Mouse (Mus musculus) layer of hippocampus, postnatal 25 days (tissue): ENCODE data around the gene Lyrm1. TPM values are rescaled to one million over a fixed set of nuclear protein-coding genes. Genes with fewer than 3 reads are reported as not detected.
A peak's percentile ranks its signal among the peaks of the same experiment; 100 is the strongest.

ENCODE experiments used
- DNase-seq, 2 experiments: peaks; one replicate each; pipeline ENCODE4 v3.0.0; 2022; ENCODE audit warnings: mixed read lengths in 2 of 2, low spot score in 1 of 2; ENCODE audit errors: extremely low spot score in 1 of 2
- total RNA-seq, 2 experiments: library from RNA; stranded (reverse); gene quantifications; 2 replicates each; pipeline ENCODE4 v1.2.3; 2021

Gene Lyrm1
- total RNA-seq, 2 experiments from 2014 or later, result 10.4 TPM

DNA sequence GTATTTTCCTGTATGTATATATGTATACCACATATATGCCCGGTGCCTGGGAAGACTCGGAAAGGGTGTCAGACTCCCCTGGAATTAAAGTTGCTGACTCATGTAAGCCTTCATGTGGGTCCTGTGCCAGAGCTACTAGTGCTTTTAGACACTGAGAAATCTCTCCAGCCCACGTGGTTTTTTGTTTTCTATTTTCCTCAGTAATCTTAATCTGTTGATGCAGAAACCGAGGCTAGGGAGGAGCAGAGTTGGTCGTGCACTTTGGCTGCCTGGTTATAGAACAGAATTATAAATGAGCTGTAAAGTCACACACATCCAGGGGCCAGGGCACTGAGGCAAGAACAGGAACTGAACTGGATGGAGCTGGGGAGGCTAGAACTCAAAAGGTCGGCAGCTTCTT lies 64.3 kb downstream of the Lyrm1 start:
- DNase-seq, result no peak

DNA sequence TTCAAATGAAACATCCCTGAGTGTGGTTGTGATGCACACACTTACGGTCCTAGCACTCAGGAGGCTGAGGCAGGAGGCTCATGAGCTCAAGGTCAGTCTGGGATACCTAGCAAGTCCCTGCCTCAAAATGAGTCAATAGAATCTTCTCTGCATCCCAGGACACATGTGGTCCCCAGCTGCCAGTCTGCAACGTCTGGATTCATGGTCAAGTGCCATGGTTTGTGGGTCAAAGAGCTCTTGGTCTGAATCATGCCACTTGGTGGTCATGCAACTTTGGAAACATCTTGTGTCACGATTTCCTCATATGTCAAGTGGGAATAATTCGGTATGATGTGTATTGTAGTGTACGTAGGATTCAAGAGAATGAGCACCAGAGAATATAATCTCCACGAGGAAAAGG lies 64.9 kb downstream of the Lyrm1 start:
- no peak for DNase-seq

GRCm38 (mm10) chr7:119961107-119961506 lies 65.4 kb downstream of the Lyrm1 start:
- no peak for DNase-seq

DNA sequence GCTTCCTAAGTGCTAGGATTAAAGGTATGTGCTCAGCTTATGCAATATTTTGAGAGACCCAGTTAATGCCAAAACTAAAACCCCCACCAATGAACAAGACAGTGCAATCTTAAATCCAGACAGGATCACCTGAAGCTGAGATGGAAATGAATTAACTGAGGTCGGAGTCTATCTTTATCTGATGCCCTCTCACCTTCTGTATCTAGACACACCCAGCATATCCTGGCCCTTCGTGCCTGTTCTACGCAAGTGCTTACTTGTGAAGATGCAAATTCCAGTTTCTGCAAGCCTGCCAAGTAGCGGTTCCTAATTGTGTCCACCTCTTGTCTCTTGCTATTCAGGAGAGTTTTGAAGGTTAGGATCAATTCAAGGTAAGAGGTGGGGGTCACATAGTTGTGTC lies 69.5 kb downstream of the Lyrm1 start:
- no peak for DNase-seq

- DNase-seq, result no peak
Measured at GRCm38 (mm10) chr7:119965651-119966395, 70.2 kb downstream of the Lyrm1 start.

DNA sequence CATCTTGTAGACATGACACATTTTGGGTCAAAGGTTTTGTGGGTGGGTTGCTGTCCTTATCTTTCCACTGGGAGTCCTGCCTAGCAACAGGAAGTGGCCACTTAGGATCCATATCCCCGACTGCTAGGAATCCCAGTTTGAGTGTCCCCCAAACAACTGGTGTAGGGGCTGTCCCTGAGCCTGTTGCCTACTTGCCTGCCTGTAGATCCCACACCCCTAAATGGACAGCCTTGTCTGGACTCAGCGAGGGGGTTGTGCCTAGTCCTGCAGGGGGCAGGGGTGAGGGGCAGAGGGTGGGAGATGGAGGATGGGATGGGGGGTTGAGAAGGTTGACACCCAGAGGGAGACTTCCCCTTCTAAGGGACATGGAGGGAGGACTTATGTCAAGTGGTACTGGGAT lies 73.7 kb downstream of the Lyrm1 start:
- DNase-seq, result no peak

GRCm38 (mm10) chr7:119974214-119974613 lies 78.6 kb downstream of the Lyrm1 start:
- no peak for DNase-seq

GRCm38 (mm10) chr7:119976256-119976655 lies 80.6 kb downstream of the Lyrm1 start:
- no peak for DNase-seq

DNA sequence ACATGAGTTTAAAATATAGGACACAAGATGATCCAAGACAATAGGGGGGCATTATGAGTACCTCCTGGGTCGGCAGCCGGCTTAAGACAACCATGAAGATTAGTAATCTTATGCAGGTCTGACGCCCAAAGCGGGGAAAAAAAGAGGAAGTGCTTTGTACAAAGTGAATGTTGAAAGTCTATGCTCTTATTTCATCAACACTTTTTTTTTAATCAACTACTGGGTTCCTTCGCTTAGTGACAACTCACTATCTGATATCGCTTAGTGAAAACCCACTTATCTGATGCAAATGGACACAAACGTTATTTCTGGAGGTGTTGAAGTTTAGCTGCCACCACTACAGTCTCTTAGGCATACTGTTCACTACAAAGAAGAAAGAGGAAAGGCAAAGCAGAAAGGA lies 81.9 kb downstream of the Lyrm1 start:
- no peak for DNase-seq

DNA sequence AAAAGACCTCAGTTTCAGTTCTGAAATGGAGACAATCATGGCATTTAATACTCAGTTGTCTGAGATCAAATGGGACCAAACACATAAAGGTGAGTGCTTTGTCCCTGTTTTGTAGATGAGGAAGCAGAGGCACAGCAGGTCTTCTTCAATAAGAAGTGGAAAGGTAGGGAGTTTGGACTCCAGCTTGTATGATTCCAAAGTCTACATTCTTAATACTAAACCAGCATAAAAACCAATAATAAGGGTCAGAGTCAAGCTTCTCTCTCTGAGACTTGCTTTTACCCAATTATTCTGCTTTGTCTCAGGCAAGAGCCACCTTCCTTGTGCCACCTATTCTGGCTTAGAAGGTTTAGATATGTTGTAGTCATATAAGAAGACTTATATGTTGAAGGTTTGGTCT lies 82.9 kb downstream of the Lyrm1 start:
- no peak for DNase-seq

GRCm38 (mm10) chr7:119980170-119980569 lies 84.5 kb downstream of the Lyrm1 start:
- DNase-seq, result no peak

DNA sequence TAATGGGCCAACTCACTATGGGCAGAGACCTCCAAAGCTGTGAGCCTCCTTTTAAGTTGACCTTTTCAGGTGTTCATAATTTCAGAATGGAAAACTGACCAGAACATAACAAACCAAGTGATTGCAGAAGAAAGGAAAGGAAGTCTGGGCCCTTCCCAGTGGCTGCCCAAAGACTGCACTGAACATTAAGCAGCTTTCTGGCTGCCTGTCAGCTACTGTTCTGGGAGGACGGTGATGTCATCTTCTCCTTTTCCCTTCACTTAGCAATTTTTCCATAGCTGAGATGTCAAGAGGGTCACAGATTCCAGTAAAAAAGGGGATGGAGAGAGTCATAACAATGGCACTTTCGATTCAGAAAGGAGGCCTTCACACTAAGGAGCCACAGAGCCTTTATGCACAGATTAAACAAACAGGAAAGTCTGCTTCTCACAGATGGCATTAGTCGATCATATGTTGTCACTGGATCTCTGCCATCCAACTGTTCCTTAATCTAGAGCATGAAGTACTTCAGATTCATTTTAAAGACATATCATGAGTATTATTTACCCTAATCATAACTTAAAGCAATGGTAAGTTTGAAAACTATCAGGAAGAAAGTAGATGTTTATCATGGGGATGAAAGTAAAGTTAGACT lies 89.7 kb downstream of the Lyrm1 start:
- peak in 1 of 2 experiments; percentile 38 for DNase-seq

- DNase-seq, result no peak
Measured at GRCm38 (mm10) chr7:119997066-119997465, 101.4 kb downstream of the Lyrm1 start.

Other genes with a start within 250 kb of the Lyrm1 start
- not detected for gene Acsm4, start 205.8 kb upstream of the Lyrm1 start, total RNA-seq
- 10 to 100 TPM; 45.8 to 46.0 TPM for gene Thumpd1, start 175.1 kb upstream of the Lyrm1 start, total RNA-seq
- not detected for gene Acsm3, start 134.9 kb upstream of the Lyrm1 start, total RNA-seq
- 1 to 10 TPM; 2.9 to 3.0 TPM for gene Rexo5, start 101.9 kb upstream of the Lyrm1 start, total RNA-seq
- 1 to 10 TPM; 8.4 to 8.8 TPM for gene Eri2, start 101.8 kb upstream of the Lyrm1 start, total RNA-seq
- 10 to 100 TPM; 22.1 TPM for gene Dcun1d3, start 437 bp downstream of the Lyrm1 start, total RNA-seq
- under 1 TPM; 0.05 to 0.45 TPM for gene Dnah3, start 199.4 kb downstream of the Lyrm1 start, total RNA-seq
- gene Tmem159, start 206.5 kb downstream of the Lyrm1 start, total RNA-seq, result 10 to 100 TPM; 11.2 to 12.1 TPM
- gene Zp2, start 249.4 kb downstream of the Lyrm1 start, total RNA-seq, result under 1 TPM in 1 of 2 experiments, not detected in 1; 0.45 TPM